Mouse (Mus musculus) stomach, postnatal 0 days (tissue): ENCODE data around the gene E330034G19Rik.

Source experiments
- CTCF ChIP-seq: IDR thresholded peaks from 2 replicates; pipeline ENCODE4 v1.5.1; 2016; ENCODE audit warnings: antibody characterized with exemption, low read depth, mild to moderate bottlenecking, moderate library complexity
- EP300 ChIP-seq: optimal IDR thresholded peaks from 2 replicates; pipeline ENCODE3; 2016; ENCODE audit warnings: antibody characterized with exemption

GRCm38 (mm10) chr14:24286136-24286535 lies 6.9 kb upstream of the E330034G19Rik start:
- no peak for TF ChIP-seq EP300
- no peak for TF ChIP-seq CTCF
